Mouse (Mus musculus): ENCODE measurements at regions not wholly inside any gene's neighbourhood (a gene's known extent, or its start where the extent isn't known, plus 50 kb on each side); places are given as distances from the start of the nearest gene placed in this dataset.

- DNase-seq (ENCODE audit: low read depth, low spot score) = no peak
Observed at GRCm38 (mm10) chr11:89247991-89248390, 54.1 kb downstream of the Nog start.

- DNase-seq (ENCODE audit: low read depth, low spot score) = peak; percentile 3
Observed at GRCm38 (mm10) chr11:89243370-89243769, 58.8 kb downstream of the Nog start.

- no peak for DNase-seq (ENCODE audit: low read depth, low spot score)
Observed at GRCm38 (mm10) chr11:89242130-89242529, 60.0 kb downstream of the Nog start.

DNA sequence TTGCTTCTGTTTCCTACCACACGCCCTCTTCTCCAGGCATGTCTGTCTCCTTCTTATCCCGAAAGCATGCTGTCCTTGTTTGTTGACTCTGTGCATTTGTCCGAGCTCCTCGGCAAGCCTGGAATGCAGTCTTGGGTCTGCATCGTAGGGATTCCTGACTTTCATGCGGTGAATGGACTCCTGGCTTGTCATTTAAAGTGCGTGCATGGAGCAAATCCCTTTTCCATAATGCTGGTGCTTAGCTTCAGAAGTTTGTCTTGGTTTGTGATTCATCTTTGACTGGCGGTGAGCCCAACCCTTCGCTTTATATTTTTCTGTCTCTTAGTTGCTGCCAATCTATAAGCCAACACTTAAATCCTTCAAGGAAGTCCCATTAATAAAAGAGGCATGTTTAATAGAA lies 62.2 kb downstream of the Nog start:
- DNase-seq (ENCODE audit: low read depth, low spot score) = no peak

DNA sequence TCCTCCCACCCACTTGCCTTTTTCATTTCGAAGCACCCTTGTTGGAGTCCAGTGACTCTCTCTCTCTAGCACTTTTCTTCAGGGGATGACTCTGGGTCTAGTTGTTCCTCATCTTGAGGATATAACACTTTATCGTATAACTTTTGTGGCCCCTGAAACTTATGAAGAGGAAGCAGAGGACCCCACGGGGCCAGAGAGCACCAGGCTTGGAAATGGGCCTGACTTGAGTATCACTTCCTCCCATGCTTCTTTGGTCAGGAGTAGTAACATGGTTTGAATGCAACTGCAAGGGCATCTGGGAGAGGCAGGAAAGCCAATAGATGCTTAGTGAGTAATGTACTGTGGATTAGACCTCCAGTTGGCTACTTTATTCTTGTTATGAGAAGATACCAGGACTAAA lies 65.2 kb downstream of the Nog start:
- no peak for DNase-seq (ENCODE audit: low read depth, low spot score)

- no peak for DNase-seq (ENCODE audit: low read depth, low spot score)
Observed at GRCm38 (mm10) chr11:89232884-89233480, 69.2 kb downstream of the Nog start.

DNA sequence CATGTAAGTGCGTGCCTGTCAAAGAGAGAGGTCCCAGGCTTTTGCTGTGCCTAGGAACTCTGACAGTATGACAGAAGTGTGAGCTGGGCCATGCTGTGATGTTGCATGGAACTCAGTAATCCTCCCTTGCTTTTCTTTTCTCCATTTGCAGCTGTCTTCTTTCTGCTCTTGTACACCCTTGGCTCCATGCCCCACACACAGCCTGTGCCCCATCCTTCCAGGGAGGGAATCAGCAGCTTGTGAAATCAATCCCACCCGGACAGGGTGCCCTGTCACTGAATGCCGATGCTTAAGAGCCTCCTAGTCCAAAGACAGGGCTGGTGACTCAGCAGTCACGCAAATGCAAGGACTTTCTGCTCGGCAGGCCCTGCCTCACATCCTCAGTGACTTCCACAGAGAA lies 72.4 kb downstream of the Nog start:
- DNase-seq (ENCODE audit: low read depth, low spot score) = no peak

DNA sequence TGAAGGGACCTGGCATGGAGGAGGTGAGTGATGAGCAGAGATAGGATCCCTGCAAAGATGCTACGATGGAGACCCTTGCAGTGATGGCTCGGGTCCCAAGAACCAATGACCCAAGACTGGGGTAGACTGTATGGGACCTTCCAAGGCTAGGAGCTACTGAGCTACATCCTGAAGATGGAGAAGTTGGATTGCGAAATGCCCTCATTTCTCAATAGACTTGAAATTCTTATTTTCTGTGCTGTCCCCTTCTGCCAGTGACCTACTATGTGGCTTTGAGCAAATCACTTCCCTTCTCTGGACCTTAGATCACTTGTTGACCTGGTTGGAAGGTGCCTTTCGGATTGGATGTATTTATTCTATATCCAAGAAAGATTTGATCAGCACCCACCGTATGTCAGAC lies 88.9 kb downstream of the Nog start:
- DNase-seq (ENCODE audit: low read depth, low spot score) = no peak

DNA sequence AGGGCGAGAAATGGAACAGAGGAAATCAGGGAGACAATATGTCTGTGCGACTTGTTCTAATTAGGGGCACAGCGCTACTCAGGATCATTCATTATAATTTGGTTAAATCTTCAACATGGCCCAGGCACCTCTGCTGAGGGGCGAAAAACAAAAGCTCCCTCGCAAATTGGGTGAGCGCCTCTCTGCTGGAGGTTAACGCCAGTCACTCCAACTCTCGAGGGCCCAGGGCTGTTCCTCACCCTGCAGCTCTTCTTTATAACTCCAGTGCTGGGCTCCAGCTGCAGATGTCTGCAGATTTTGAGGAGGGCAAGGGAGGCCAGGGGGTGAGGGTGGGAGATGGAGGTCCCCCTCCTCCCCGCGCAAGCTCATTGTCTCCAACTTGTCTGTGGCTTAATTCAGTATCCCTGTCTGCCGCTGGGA lies 92.6 kb downstream of the Nog start:
- DNase-seq (ENCODE audit: low read depth, low spot score) = no peak

GRCm38 (mm10) chr11:89209072-89209471 lies 93.1 kb downstream of the Nog start:
- DNase-seq (ENCODE audit: low read depth, low spot score) = no peak

DNA sequence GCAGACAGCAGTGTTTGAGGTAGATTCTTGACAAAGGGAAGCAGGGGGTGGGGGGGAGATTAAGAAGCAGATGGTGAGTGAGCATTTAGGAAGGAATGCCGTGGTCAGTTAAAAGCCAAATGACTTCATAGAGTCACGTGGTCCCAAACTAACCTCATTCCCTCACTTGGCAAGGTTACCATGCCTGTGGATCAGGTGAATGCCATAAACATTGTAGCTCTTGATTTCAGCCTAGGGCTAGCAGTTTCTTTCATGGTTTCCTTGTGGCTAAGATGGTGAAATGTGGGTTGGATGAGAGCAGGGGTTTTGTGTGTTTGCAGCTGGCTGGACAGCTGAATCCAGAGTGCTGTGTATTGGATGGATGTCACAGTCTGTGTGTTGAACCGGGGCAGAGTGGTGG lies 95.3 kb downstream of the Nog start:
- DNase-seq (ENCODE audit: low read depth, low spot score) = no peak

DNA sequence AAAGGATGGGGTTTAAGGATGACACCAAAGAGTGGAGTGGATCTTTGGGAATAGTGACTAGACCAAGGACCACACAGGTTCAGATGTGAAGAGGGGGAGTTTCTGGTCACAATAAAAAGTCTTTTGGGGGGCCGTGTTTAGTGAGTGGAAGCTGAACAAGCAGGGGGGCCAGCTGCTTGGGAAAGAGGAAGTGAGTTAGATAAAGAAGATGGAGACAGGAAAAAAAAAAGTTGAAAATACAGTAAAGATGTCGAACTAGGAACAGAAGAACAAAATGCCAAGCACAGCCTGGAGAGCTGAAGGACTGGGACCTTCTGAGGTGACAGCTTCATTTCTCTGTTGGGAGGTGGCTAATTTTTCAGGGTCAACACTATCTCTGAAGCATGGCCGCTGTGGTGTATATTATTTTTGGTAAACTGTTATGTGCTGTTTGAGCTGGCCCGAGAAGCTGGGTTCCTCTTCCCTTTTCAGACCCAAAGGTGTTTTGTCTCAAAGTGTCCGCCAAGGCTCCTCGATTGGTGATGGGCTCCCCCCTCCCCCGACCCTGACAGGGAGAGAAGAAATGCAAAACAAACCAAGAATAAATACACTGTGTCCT lies 97.1 kb downstream of the Nog start:
- no peak for DNase-seq (ENCODE audit: low read depth, low spot score)

- no peak for DNase-seq (ENCODE audit: low read depth, low spot score)
Observed at GRCm38 (mm10) chr11:89200458-89200857, 101.7 kb downstream of the Nog start.

DNA sequence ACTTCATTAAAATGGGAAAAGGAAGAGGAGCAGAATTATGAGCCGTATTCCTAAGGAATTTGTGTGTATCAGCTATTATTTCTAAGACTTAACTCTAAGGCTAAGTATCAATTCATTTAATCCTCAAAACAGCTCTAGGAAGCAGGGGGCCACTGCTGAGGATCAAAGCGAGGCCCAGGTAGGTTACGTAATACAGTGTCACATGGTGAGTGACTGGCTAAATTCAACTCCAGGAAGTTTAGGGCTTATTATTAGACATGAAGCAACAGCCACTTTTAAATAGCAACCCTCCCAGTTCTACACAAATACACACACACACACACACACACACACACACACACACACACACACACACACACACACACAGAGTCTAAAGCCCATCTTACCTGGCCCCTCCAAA lies 109.3 kb downstream of the Nog start:
- DNase-seq (ENCODE audit: low read depth, low spot score) = no peak

GRCm38 (mm10) chr11:89186911-89187621 lies 113.4 kb downstream of the Gm525 start:
- DNase-seq (ENCODE audit: low read depth, low spot score) = no peak

GRCm38 (mm10) chr11:89185862-89186261 lies 112.2 kb downstream of the Gm525 start:
- no peak for DNase-seq (ENCODE audit: low read depth, low spot score)

- no peak for DNase-seq (ENCODE audit: low read depth, low spot score)
Observed at GRCm38 (mm10) chr11:89181471-89181870, 107.8 kb downstream of the Gm525 start.

DNA sequence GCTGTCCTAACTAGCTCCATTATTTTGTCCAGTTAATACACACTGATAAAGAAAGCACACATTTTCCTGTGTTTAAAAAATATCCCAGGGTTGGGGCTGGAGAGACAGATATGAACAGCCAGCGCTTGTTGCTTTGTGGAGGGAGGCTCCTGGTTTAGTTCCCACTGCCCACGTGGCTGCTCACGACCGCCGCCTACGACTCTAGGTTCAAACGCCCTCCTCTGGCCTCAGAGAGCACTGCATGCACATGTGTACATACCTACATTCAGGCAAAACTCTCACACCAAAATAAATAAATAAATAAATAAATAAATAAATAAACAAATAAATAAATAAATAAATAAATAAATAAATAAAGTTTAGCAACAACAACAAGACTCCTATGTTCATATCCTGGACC lies 104.8 kb downstream of the Gm525 start:
- DNase-seq (ENCODE audit: low read depth, low spot score) = no peak

DNA sequence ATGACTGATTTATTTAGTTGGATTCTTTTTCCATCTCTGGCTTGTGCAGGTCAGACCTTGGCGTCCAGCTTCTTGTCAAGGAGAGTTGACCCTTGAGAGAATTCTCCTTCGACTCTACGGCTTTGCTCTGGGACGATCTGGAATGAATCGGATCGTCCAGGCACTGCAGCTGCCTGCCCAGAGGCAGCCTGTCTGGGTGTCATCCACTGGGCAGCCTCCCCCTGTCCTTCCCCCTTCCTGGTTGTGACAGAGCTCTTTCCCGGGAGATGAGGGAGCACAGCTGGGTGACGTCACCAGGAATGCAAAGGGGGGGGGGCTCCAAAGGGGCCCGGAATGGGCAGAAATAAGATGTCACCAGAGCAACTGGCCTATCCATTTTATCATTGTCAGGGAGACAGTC lies 101.9 kb downstream of the Gm525 start:
- no peak for DNase-seq (ENCODE audit: low read depth, low spot score)

DNA sequence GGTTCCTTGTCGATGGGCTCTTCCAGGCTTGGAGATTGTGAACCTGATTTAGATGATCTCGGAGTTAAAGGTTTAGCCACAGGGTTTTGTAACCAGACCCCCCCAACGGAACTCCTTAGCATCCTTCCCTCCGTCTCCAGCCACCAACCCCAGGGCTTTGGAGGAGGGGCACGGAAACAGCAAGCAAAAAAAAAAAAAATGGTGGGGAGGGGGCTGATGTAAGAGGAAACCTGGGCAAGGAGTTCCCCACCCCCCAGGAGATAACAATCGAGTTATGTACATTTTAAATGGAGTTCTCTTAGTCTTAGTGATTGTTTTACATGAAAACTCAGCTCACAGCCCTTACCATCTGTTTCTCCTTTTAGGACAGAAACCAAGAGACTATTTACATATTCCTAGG lies 101.3 kb downstream of the Gm525 start:
- no peak for DNase-seq (ENCODE audit: low read depth, low spot score)

- DNase-seq (ENCODE audit: low read depth, low spot score) = peak; percentile 83
Observed at GRCm38 (mm10) chr11:89165278-89165677, 91.6 kb downstream of the Gm525 start.

- DNase-seq (ENCODE audit: low read depth, low spot score) = no peak
Observed at GRCm38 (mm10) chr11:89153466-89154406, 80.1 kb downstream of the Gm525 start.

All from CD4-positive, CD25-positive, alpha-beta regulatory T cell, adult 2 months (primary cell).